Mouse (Mus musculus): ENCODE results near the gene Cilp. TPM values are rescaled to one million over a fixed set of nuclear protein-coding genes. Genes with fewer than 3 reads are reported as not detected.

Gene Cilp
- total RNA-seq, 2 experiments from 2014 or later, result 20.6 to 30.0 TPM

GRCm38 (mm10) chr9:65293580-65293972, 28.6 kb downstream of the Cilp start:
- DNase-seq (ENCODE audit: low spot score), result no peak

- peak; percentile 98 for DNase-seq (ENCODE audit: low spot score)
Measured at GRCm38 (mm10) chr9:65293973-65294715, 29.2 kb downstream of the Cilp start, which contains the start of gene Clpx. Clpx (plus strand) TSS chr9:65294260.

GRCm38 (mm10) chr9:65294716-65295378, 29.9 kb downstream of the Cilp start:
- no peak for DNase-seq (ENCODE audit: low spot score)

GRCm38 (mm10) chr9:65297056-65297455, 32.1 kb downstream of the Cilp start:
- DNase-seq (ENCODE audit: low spot score), result no peak

- no peak for DNase-seq (ENCODE audit: low spot score)
Measured at GRCm38 (mm10) chr9:65298761-65299160, 33.8 kb downstream of the Cilp start.

- no peak for DNase-seq (ENCODE audit: low spot score)
Measured at GRCm38 (mm10) chr9:65299650-65300049, 34.7 kb downstream of the Cilp start.

GRCm38 (mm10) chr9:65302327-65302983, 37.5 kb downstream of the Cilp start:
- no peak for DNase-seq (ENCODE audit: low spot score)

GRCm38 (mm10) chr9:65303586-65303985, 38.6 kb downstream of the Cilp start:
- DNase-seq (ENCODE audit: low spot score), result no peak

GRCm38 (mm10) chr9:65304300-65304699, 39.3 kb downstream of the Cilp start:
- no peak for DNase-seq (ENCODE audit: low spot score)

GRCm38 (mm10) chr9:65306672-65307071, 41.7 kb downstream of the Cilp start:
- DNase-seq (ENCODE audit: low spot score), result peak; percentile 54

- no peak for DNase-seq (ENCODE audit: low spot score)
Measured at GRCm38 (mm10) chr9:65308011-65308410, 43.0 kb downstream of the Cilp start.

- no peak for DNase-seq (ENCODE audit: low spot score)
Measured at GRCm38 (mm10) chr9:65312669-65313357, 47.8 kb downstream of the Cilp start.

GRCm38 (mm10) chr9:65313846-65314245, 48.9 kb downstream of the Cilp start:
- DNase-seq (ENCODE audit: low spot score), result no peak

GRCm38 (mm10) chr9:65322255-65322900, 57.4 kb downstream of the Cilp start:
- DNase-seq (ENCODE audit: low spot score), result no peak

GRCm38 (mm10) chr9:65325971-65326370, 61.0 kb downstream of the Cilp start:
- no peak for DNase-seq (ENCODE audit: low spot score)

GRCm38 (mm10) chr9:65327371-65327770, 62.4 kb downstream of the Cilp start:
- no peak for DNase-seq (ENCODE audit: low spot score)

Other genes starting within 250 kb of the Cilp start
- gene Hacd3, start 243.5 kb upstream of the Cilp start, total RNA-seq (2021), result 10 to 100 TPM; 10.2 to 11.5 TPM
- gene Dpp8, start 232.8 kb upstream of the Cilp start, total RNA-seq (2021), result 100 to 1,000 TPM in 1 of 2 experiments, 10 to 100 TPM in 1; 94.2 to 106 TPM
- 10 to 100 TPM; 28.7 to 29.4 TPM for gene Igdcc4, start 163.7 kb upstream of the Cilp start, total RNA-seq (2021)
- under 1 TPM; 0.21 to 0.32 TPM for gene Igdcc3, start 124.0 kb upstream of the Cilp start, total RNA-seq (2021)
- 1 to 10 TPM; 3.6 to 3.7 TPM for gene Parp16, start 69.8 kb upstream of the Cilp start, total RNA-seq (2021)
- gene Clpx, start 29.1 kb downstream of the Cilp start, total RNA-seq (2021), result 10 to 100 TPM; 61.6 to 63.1 TPM
- gene Pdcd7, start 80.9 kb downstream of the Cilp start, total RNA-seq (2021), result 10 to 100 TPM; 14.6 to 22.2 TPM
- gene Ubap1l, start 95.9 kb downstream of the Cilp start, total RNA-seq (2021), result under 1 TPM; 0.64 to 0.71 TPM
- gene Kbtbd13, start 126.5 kb downstream of the Cilp start, total RNA-seq (2021), result 10 to 100 TPM; 10.7 to 11.6 TPM
- 1 to 10 TPM; 2.5 to 3.7 TPM for gene Rasl12, start 133.3 kb downstream of the Cilp start, total RNA-seq (2021)
- gene Slc51b, start 157.8 kb downstream of the Cilp start, total RNA-seq (2021), result not detected
- 1 to 10 TPM; 4.7 to 6.5 TPM for gene Mtfmt, start 170.6 kb downstream of the Cilp start, total RNA-seq (2021)
- gene Spg21, start 195.8 kb downstream of the Cilp start, total RNA-seq (2021), result 1 to 10 TPM; 5.5 to 9.1 TPM

All from gastrocnemius, adult 18-20 months (tissue).